Mouse (Mus musculus): ENCODE data around the gene Dusp18.

The Dusp18 gene

GRCm38 (mm10) chr11:3894406-3895281 lies at the start of gene Dusp18, which contains the start of gene 4921536K21Rik:
Dusp18 (plus strand) TSS chr11:3895240.
4921536K21Rik (minus strand) TSS chr11:3895098.
- peak; percentile 95 to 97 for DNase-seq

GRCm38 (mm10) chr11:3846351-3846750 lies 48.7 kb upstream of the Dusp18 start:
- DNase-seq = peak in 1 of 2 experiments; percentile 14

DNA sequence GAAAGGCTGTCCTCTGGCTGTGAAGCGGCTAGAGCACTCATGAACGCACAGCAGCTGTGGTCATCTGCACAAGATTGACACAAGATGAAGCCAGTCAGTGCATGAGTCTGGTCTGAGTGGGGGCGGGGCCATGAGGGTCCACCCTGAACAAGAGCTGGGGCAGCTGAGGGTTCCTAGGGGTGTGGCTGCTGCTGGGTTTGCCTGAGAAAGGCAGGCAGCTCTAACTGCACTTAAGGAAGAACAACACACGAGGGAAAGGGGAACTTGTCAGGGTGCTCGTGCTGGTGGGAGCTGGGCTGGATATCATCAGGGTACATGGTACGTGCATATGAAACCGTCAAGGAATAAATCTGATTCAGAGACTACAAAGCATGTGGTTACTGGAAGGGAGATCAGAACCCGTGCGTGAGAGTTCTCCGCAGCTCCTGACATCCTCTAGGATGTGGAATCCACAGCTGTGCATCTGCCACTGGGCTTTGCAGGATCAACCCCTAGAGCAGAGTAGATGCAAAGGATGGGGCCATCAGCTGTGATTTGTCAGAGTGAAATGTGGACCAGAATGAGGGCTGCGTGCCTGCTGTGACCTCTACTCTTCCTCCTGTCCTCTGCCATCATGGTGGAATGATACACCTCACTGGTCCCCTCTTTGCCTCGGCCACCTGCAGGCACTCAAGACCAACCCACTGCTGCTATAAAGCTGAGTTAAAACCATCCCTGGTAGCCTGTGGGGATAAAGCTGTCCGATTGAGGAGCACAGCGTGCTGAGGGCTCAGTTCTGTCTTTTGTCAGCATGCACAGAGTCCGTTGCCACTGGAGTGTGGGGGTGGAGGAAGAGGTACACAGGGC lies 45.3 kb upstream of the Dusp18 start:
- peak in 1 of 2 experiments; percentile 56 for DNase-seq

GRCm38 (mm10) chr11:3850315-3850614 lies 44.8 kb upstream of the Dusp18 start:
- peak in 1 of 2 experiments; percentile 57 for DNase-seq

GRCm38 (mm10) chr11:3850746-3851277 lies 44.2 kb upstream of the Dusp18 start:
- DNase-seq = peak in 1 of 2 experiments; percentile 35

DNA sequence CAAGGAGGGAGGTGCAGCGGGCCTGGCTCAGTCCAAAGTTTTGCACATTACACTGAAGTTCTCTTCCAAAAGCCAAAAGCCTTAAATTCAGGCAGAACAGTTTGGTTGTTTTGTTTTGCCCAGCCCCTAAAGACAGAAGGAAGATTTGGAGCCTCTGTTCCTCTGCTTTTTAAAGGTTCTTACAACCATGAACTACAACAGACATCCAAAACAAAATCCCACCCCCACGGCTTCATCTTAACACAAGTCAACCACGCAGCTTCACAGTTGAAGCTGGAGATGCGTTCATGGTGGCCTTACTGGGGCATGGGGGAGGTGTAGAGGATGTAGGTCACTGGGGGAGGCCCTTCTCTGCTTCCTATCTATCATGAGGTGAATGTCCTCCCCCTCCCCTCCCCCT lies 43.2 kb upstream of the Dusp18 start:
- DNase-seq = peak in 1 of 2 experiments; percentile 17

GRCm38 (mm10) chr11:3853031-3853430 lies 42.0 kb upstream of the Dusp18 start:
- peak in 1 of 2 experiments; percentile 51 for DNase-seq

DNA sequence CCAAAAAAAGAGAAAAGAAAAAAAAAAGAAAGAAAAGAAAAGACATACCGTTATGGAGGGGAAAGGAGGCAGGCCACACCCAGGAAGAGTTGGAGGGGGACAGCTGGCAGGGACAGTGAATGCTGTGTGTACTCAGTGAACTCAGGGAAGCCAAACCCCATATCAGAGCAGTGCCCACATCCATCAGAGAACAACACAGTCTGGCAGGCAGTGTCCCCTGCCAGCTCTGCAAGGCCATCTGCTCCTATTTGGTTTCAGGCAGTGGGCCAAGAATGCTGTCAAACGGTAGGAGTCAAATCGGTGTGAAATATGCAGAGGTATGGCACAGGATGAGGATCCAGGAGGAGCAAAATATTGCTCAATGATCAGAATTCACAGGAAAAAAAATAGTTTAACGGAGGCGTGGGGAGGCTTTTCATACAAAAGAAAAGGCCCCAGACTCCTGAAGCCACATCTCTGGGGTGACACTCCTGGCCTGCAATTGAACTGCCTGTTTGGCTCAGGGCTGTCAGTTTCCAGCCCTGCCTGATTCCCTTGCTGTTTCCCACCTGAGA lies 41.5 kb upstream of the Dusp18 start:
- peak; percentile 97 to 98 for DNase-seq

DNA sequence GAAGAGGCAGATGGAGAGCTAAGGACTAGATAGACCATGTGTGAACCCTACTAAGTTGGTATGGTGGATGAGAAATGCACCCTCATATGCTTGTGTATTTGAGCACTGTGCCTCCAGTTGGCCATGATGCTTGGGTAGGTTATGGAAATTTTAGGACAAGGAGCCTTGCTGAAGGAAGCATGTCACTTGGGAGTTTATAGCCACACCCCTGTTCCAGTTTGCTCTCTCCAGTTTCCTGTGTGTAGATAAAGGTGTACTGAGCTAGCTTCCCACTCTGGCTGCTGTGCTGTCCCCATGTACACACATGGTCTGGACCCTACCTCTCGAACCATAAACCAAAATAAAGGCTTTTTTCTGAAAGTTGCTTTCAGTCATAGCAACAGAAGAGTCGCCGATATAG lies 40.9 kb upstream of the Dusp18 start:
- DNase-seq = peak in 1 of 2 experiments; percentile 29

DNA sequence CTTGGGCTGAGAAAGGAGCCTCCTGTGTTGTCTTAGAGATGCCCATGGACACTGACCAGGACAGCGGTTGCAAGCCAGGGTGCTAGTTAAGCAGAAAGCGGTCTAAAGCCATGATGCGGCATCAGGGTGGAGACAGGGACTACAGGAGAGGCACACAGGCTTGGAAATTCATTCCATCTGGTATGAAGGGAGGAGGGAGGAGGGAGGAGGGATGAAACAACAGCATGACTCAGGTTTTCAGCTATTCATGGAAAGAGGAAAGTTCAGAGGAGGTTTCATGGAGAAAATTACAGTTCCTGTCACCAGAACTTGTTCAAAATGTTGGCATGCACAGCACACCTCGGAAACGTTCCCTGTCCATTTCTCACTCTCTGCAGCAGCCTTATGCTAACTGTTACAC lies 39.2 kb upstream of the Dusp18 start:
- peak in 1 of 2 experiments; percentile 19 for DNase-seq

DNA sequence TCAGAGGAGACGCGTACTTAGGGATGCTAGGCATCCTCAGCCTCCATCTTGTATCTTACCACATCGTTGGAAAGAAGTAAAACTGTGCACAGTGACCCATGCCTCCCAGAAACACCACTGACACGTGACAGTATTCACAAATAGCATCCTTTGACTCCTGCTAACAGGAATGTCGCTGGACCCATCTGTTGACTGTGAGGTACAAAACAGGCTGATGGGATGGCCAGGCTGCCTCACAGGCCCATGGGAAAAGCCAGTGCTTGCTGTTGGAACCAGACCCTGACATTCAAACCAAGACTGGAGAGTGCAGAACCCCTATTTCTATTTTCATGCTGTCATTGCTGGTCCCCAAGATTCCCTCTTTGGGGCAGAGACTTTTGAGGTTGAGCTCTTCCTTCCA lies 37.1 kb upstream of the Dusp18 start:
- peak in 1 of 2 experiments; percentile 19 for DNase-seq

DNA sequence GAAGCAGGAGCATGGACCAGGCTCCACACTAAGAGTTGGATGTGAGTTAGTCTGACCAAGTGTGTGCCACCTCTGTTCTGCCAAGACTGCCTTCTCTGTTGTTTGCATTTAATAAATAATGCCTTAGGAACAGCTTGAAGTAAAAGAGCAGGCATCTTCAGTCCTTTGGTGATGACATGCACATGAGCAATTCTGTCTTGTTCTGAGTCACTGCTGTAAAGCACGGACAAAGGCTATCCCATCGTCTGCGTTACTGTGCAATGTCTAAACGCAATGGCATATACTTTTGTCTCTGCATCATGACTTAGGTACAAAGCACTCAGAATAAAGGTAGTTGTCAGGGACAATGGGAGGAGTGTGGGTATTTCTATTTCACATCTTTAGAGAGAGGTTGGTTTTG lies 35.3 kb upstream of the Dusp18 start:
- no peak for DNase-seq

DNA sequence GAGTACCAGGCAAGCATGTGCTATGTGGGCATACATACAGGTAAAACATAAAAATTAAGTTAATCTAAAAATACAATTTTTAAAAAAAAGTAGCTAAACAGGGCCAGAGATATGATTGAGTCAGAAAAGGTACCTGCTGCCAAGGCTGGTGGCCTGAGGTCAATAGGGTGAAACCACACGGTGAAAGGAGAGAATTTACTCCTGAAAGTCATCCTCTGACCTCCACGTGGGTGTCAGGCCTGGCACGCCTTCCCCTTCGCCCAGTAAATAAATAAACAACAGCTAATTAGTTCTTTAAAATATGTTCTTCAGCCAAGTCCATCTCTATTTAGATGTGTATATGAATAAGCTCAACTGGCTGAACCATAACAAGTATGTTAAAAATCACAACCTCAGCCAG lies 34.7 kb upstream of the Dusp18 start:
- DNase-seq = peak in 1 of 2 experiments; percentile 7

GRCm38 (mm10) chr11:3862661-3863453 lies 32.2 kb upstream of the Dusp18 start:
- DNase-seq = peak; percentile 52 to 58

DNA sequence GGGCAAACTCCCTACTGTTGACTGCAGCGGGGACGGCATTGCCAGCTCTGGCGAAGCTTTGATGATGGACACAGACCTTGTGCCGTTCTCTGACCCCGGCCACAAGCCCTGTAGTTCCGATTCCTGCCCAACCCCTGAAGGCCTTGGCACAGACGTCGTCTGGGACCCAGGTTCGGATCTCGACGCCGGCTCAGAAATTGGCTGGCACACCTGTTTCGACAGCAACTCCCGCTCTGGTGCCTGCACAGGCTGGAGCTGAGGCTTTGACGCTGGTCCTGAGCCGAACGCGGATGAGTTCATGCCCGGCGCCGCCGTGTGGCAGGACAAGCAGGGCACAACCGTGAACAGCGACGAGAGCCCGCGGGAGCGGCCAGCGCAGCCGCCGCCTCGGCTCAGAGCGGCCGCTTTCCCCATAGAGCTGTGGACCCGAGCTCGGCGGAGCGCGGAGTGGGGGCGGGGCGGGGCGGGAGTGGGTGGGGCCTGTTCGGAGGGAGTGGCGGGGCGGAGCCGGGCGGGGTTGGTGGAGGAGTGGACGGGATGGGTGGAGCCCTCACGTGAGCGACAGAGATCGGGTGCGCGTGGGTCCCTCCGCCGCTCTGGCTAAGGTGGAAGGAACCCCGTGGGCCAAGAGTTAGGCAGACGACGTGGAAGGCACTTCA lies 31.5 kb upstream of the Dusp18 start, which contains the start of gene Osbp2:
Gene Osbp2, minus strand, starts transcription at position 450 of the 659 bp plus-strand sequence.
- DNase-seq = peak; percentile 92 to 95

DNA sequence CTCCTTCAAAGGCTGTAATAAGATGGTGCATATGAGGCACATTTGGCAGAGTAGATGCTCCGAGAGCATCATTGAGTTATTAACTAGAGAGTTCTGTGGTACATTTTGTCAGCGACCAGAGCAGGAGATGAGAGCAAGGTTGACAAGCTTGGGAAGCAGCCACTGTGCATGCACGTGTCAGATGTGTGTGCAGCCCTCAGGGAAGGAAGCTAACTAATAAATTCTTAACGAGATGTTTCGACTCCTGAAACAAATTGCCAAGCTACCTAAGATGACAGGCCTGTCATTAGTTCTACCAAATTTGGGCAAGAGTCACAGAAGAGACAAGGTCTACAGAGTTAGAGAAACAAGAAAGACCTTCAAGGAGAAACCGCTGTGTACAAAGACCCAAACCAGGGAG lies 30.7 kb upstream of the Dusp18 start:
- peak in 1 of 2 experiments; percentile 36 for DNase-seq

DNA sequence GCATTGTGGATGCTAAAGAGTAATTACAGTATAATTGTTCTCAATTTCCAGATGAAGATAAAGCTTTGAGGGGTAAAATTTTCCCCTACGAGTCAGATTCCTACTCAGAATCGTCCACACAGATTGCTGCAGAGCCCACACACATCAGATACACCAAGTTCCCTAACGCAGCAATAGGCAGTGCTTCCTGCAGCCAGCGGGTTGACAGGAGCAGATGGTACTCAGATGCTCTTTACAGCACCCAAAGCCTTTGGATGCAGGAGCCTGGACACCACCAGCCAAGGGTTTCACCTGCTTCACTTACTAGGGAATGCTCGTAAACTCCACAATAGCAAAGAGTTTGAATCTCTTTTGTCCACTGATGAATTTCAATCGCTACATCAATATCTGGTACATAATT lies 18.6 kb upstream of the Dusp18 start:
- peak in 1 of 2 experiments; percentile 40 for DNase-seq

- DNase-seq = no peak
These were observed 16.4 kb upstream of the Dusp18 start for GRCm38 (mm10) chr11:3878660-3879059.

- peak; percentile 92 to 95 for DNase-seq
These were observed 15.2 kb upstream of the Dusp18 start for GRCm38 (mm10) chr11:3879836-3880235.

DNA sequence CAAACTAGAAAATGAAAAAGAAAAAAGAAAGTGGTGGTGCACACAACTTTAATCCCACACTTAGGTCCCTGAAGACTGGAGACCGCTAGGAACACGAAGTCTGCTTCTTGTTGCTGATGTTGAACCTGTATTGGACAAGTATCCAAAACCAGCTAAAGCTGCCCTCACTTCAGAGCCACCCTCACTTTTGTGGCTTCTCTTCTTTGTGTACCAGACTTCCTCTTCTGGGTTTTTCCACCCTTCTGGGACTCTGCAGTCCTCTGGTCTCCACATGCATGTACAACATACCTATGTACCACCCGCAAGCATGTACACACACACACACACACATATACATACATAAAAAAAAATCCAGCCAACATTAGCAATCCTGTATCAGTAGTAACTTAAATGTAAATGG lies 11.3 kb upstream of the Dusp18 start:
- no peak for DNase-seq

DNA sequence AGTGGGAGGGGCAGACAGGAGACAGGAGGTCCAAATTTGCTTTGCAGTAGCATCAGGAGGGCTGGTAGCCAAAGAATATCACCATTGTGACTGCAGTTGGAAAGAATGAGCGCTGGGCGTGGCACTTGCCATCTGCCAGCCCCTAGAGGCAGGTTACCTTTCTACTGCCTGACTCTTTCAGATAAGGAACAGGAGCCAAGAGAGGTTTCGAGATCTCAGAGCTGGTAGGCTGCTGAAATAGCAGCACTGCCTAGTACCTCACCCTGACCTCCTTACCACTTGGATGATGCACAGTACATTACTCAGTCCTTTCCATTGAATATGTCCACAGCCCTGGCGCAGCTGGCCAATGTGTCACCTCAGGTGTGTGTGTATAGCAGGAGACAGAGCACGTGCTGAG lies 7.7 kb upstream of the Dusp18 start:
- DNase-seq = peak; percentile 56 to 63
